Mouse (Mus musculus): ENCODE measurements at regions not wholly inside any gene's neighbourhood (a gene's known extent, or its start where the extent isn't known, plus 50 kb on each side); places are given as distances from the start of the nearest gene placed in this dataset.

DNA sequence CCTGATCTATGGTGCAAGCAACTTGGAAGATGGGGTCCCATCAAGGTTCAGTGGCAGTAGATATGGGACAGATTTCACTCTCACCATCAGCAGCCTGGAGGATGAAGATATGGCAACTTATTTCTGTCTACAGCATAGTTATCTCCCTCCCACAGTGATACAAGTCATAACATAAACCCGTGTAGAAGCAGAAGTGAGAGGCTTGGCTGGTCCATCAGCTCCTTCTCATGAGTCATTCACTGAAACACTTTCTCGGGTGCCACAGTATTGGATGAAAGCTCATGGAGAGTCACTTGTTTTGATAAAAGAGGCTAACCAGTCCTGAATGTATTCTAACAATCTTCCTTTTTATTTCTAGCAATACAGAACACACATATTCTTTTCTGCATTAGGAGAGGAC is 378.3 kb upstream of the Tacstd2 start:
- TF ChIP-seq POLR2A (IDR thresholded peaks at IDR 0.05; ENCODE audit: borderline replicate concordance, extremely low read depth, low read depth, low read length) (no peak), CTCF (IDR thresholded peaks at IDR 0.05; ENCODE audit: insufficient read depth, low read length) (no peak)
